Mouse (Mus musculus) macrophage (primary cell): ENCODE measurements around the gene Heyl. TPM values are rescaled to one million over a fixed set of nuclear protein-coding genes. Genes with fewer than 3 reads are reported as not detected.
"Not testable (repeated sequence)": the region's sequence is repeated elsewhere in the genome, so short reads cannot be mapped to it uniquely, and the experiment has no call there.

Source experiments
- H3K27ac ChIP-seq: fragments of 350-480 bp; formaldehyde crosslinking; 2 replicates; pipeline ENCODE4 v1.9.0; 2021
- H3K36me3 ChIP-seq: fragments of 350-480 bp; formaldehyde crosslinking; 2 replicates; pipeline ENCODE4 v1.9.0; 2021; ENCODE audit errors: inconsistent target
- H3K4me3 ChIP-seq: fragments of 350-480 bp; formaldehyde crosslinking; 2 replicates; pipeline ENCODE4 v1.9.0; 2021; ENCODE audit errors: inconsistent target
- H3K79me2 ChIP-seq: fragments of 350-480 bp; formaldehyde crosslinking; 2 replicates; pipeline ENCODE4 v1.9.0; 2021; ENCODE audit errors: inconsistent target
- WGBS: methylation state at CpG from one replicate; pipeline ENCODE4 v1.1.7; 2026; ENCODE audit warnings: inconsistent platforms; ENCODE audit not compliant: missing documents; 5-methylcytosine and 5-hydroxymethylcytosine counted together
- polyA plus RNA-seq: library from polyadenylated mRNA; stranded (reverse); fragments of 250-400 nt; gene quantifications from 3 replicates; pipeline ENCODE4 v1.2.4, GENCODE M21; 2018; ENCODE audit warnings: inconsistent platforms

Heyl gene
- polyA plus RNA-seq, 1 experiment from 2014 or later: not detected

DNA sequence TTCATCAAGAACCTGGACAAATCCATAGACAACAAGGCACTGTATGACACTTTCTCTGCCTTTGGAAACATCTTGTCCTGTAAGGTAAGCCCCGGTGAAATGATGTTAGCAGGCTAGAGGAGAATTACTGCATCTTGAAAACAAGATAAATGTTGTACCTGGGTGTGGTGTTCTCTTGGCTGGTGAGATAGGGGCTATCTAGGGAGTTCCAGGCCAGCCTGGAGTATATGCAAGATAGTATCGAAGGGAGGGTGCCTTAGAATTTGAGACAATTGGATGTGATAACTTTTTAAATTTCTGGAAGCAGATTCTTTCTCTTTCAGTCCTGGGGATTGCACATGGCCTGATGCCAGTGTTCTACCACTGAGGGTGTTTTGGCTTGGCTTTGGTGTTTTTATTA is 53.4 kb downstream of the Heyl start:
- 100% methylated on average over 2 of the region's 2 CpGs for WGBS
- peaks cover 26% of the 10 kb centered on the region; the same call in 1 of the 2 replicates for H3K36me3 ChIP-seq
- peaks cover 26% of the 10 kb centered on the region for H3K79me2 ChIP-seq
- no peak overlapping the region for H3K4me3 ChIP-seq
- no peak overlapping the region for H3K27ac ChIP-seq

- Histone ChIP-seq H3K4me3 (no peak overlapping the region), H3K27ac (no peak overlapping the region)
Measured at GRCm38 (mm10) chr4:123289038-123289437, 55.7 kb downstream of the Heyl start.

GRCm38 (mm10) chr4:123292390-123292789 is 59.0 kb downstream of the Heyl start:
- Histone ChIP-seq H3K79me2 (no peaks in the 10 kb centered on the region), H3K27ac (no peak overlapping the region), H3K4me3 (no peak overlapping the region), H3K36me3 (peaks cover 53% of the 10 kb centered on the region; the same call in 1 of the 2 replicates)
- 87% methylated on average over 3 of the region's 3 CpGs for WGBS

More at GRCm38 (mm10) chr4:123289038-123289437, 55.7 kb downstream of the Heyl start:
- WGBS: 90% methylated on average over 12 of the region's 12 CpGs
- H3K36me3 ChIP-seq: peaks cover 39% of the 10 kb centered on the region; the same call in 1 of the 2 replicates
- H3K79me2 ChIP-seq: peaks cover 22% of the 10 kb centered on the region

- no peak overlapping the region for H3K4me3 ChIP-seq
- peaks cover 57% of the 10 kb centered on the region; the same call in 1 of the 2 replicates for H3K36me3 ChIP-seq
- 91% methylated on average over 6 of the region's 7 CpGs for WGBS
- no peaks in the 10 kb centered on the region for H3K79me2 ChIP-seq
- H3K27ac ChIP-seq: no peak overlapping the region
Measured at GRCm38 (mm10) chr4:123292989-123293388, 59.6 kb downstream of the Heyl start.

DNA sequence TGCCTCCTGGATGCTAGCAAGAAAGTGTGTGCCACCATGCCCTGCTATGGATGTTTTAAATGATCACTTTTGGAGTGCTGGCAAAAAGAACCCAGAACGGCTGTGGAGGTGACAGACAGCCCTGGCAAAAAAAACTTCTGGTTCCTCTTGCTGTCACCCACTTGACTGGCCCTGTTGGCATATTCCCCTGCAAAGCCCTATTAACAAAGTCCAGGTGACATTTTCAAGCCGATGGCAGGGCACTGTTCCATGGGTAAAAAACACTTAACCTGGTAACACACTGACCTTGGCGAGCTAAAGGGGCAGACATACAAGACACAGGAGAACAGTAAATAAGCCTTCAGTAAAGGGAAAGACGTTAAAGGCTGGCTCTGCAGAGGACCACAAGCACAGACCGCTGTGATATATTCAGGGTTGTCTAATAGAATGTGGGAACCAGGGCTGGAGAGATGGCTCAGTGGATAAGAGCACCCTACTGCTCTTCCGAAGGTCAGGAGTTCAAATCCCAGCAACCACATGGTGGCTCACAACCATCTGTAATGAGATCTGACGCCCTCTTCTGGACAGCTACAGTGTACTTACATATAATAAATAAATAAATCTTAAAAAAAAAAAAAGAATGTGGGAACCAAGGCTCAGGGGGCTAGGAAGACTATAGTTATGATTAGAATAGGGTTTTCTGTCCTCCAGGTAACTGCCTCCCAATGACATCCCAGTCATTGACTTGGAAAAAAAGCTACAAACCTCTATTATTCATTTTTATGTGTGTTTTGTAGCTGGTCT is 60.5 kb downstream of the Heyl start:
- Histone ChIP-seq H3K36me3 (peaks cover 56% of the 10 kb centered on the region; the same call in 1 of the 2 replicates), H3K27ac (no peak overlapping the region), H3K79me2 (no peaks in the 10 kb centered on the region), H3K4me3 (no peak overlapping the region)
- 89% methylated on average over 6 of the region's 7 CpGs for WGBS

GRCm38 (mm10) chr4:123295026-123295425 is 61.7 kb downstream of the Heyl start:
- WGBS: 91% methylated on average over 15 of the region's 15 CpGs
- not testable (repeated sequence) for H3K4me3 ChIP-seq, H3K27ac ChIP-seq, H3K79me2 ChIP-seq
- H3K36me3 ChIP-seq: peaks cover 44% of the 10 kb centered on the region; the same call in 1 of the 2 replicates

DNA sequence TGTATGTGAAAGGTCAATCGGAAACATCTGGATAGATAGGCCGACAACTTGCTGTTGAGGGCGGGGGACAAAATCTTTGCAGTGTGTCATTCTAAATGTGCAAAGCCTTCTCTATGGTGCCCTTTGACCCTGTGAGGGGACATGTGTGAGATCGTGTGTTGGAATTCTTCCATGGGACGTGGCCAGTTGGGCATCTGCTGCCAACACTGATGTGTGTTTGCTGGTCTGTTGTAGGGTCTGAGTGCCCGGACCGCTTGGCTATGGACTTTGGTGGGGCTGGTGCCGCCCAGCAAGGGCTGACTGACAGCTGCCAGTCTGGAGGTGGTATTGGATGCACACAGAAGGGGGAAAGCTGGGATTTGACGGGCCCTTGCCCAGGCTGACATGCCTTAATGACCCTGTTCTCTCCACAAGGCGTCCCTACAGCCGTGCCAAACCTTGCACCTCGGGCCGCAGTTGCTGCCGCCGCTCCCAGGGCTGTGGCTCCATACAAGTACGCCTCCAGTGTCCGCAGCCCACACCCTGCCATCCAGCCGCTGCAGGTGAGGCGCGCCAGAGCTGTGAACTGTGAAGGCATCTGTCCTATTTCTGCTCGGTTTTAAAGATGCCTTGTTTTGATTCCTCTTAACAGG is 62.3 kb downstream of the Heyl start:
- H3K4me3 ChIP-seq: no peak overlapping the region
- H3K36me3 ChIP-seq: peaks cover 44% of the 10 kb centered on the region; the same call in 1 of the 2 replicates
- H3K27ac ChIP-seq: no peak overlapping the region
- WGBS: 96% methylated on average over 20 of the region's 21 CpGs
- H3K79me2 ChIP-seq: no peaks in the 10 kb centered on the region

DNA sequence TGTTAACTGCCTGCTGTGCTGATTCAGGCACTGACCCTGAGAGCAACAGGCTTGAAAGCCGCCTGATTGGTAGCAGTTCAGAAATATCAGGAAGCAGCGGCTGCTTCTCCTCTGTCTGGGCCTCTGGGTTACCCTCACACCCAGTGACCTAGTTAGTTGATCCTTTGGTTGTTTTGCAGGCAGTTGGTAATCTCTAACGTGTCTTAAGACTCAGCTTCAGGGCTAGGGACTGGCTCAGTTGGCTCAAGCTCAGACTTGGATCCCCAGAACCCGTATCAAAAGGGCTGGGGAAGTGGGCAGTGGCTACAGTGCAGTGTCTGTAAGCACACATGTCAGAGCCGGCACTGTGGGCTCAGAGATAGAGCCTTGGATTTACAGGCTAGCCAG is 62.8 kb downstream of the Heyl start:
- no peaks in the 10 kb centered on the region for H3K79me2 ChIP-seq
- H3K27ac ChIP-seq: no peak overlapping the region
- WGBS: 83% methylated on average over 5 of the region's 5 CpGs
- H3K4me3 ChIP-seq: no peak overlapping the region
- peaks cover 39% of the 10 kb centered on the region; the same call in 1 of the 2 replicates for H3K36me3 ChIP-seq

GRCm38 (mm10) chr4:123297195-123297960 is 64.0 kb downstream of the Heyl start:
- WGBS: 96% methylated on average over 19 of the region's 22 CpGs
- Histone ChIP-seq H3K27ac (no peak overlapping the region), H3K36me3 (peaks cover 31% of the 10 kb centered on the region; the same call in 1 of the 2 replicates), H3K4me3 (no peak overlapping the region), H3K79me2 (no peaks in the 10 kb centered on the region)

- H3K79me2 ChIP-seq: no peaks in the 10 kb centered on the region
- peaks cover 27% of the 10 kb centered on the region; the same call in 1 of the 2 replicates for H3K36me3 ChIP-seq
- no peak overlapping the region for H3K4me3 ChIP-seq
- no peak overlapping the region for H3K27ac ChIP-seq
- 94% methylated on average over 3 of the region's 4 CpGs for WGBS
Measured at GRCm38 (mm10) chr4:123298226-123298625, 64.9 kb downstream of the Heyl start.

- no peak overlapping the region for H3K27ac ChIP-seq
- H3K79me2 ChIP-seq: no peaks in the 10 kb centered on the region
- no peak overlapping the region for H3K4me3 ChIP-seq
- H3K36me3 ChIP-seq: peaks cover 21% of the 10 kb centered on the region; the same call in 1 of the 2 replicates
- 87% methylated on average over 11 of the region's 11 CpGs for WGBS
Measured at GRCm38 (mm10) chr4:123298980-123299670, 65.8 kb downstream of the Heyl start.
